Mouse (Mus musculus) gastrocnemius, adult 2 months (tissue): ENCODE measurements around the gene Hic1. TPM values are rescaled to one million over a fixed set of nuclear protein-coding genes. Genes with fewer than 3 reads are reported as not detected.

ENCODE experiments used
- DNase-seq: peaks from one replicate; pipeline ENCODE4 v3.0.0; 2022
- H3K27ac ChIP-seq: fragments of 200-600 bp; 2 replicates; pipeline ENCODE4 v1.8.1; 2022; ENCODE audit warnings: mild to moderate bottlenecking
- H3K4me3 ChIP-seq: fragments of 200-600 bp; 2 replicates; pipeline ENCODE4 v1.8.1; 2022; ENCODE audit warnings: mild to moderate bottlenecking, moderate library complexity
- CTCF ChIP-seq: fragments of 200-600 bp; IDR thresholded peaks from 2 replicates; pipeline ENCODE4 v1.8.1; 2022; ENCODE audit warnings: antibody characterized with exemption, mild to moderate bottlenecking, moderate library complexity
- intact Hi-C: fragments of 180-260 bp; cut with DNase I; formaldehyde crosslinking; loops from one replicate; pipeline ENCODE4 v1.15.1; 2025
- microRNA-seq: library from miRNA; unstranded; fragments of <30 nt; microRNA quantifications from one replicate; pipeline ENCODE4 v1.2.0, GENCODE M21; 2021
- total RNA-seq, 2 experiments: library from RNA; stranded (reverse); gene quantifications; 2 replicates each; pipeline ENCODE4 v1.2.3; 2021

Gene Hic1
- total RNA-seq, 2 experiments from 2014 or later, result 4.6 to 6.6 TPM

- DNase-seq, result peak; percentile 64
- no peak overlapping the region for H3K4me3 ChIP-seq
- TF ChIP-seq CTCF, result peak; percentile 54
- peak overlapping the region; percentile 77 for H3K27ac ChIP-seq
- intact Hi-C loops, result no loop called here
These were observed 37.0 kb downstream of the Hic1 start for GRCm38 (mm10) chr11:75132278-75132677.

- H3K27ac ChIP-seq, result no peak overlapping the region
- intact Hi-C loops, result no loop called here
- no peak for TF ChIP-seq CTCF
These were observed 38.0 kb downstream of the Hic1 start for GRCm38 (mm10) chr11:75131300-75131699.

GRCm38 (mm10) chr11:75129481-75129880, 39.8 kb downstream of the Hic1 start:
- TF ChIP-seq CTCF, result no peak
- Histone ChIP-seq H3K27ac (no peak overlapping the region), H3K4me3 (no peak overlapping the region)
- no peak for DNase-seq
- intact Hi-C loops, result no loop called here

More at GRCm38 (mm10) chr11:75131300-75131699, 38.0 kb downstream of the Hic1 start:
- no peak for DNase-seq
- no peak overlapping the region for H3K4me3 ChIP-seq

GRCm38 (mm10) chr11:75126384-75126783, 42.9 kb downstream of the Hic1 start:
- Histone ChIP-seq H3K27ac (no peak overlapping the region), H3K4me3 (no peak overlapping the region)
- TF ChIP-seq CTCF, result no peak
- intact Hi-C loops, result no loop called here
- DNase-seq, result no peak

- TF ChIP-seq CTCF, result no peak
- no peak for DNase-seq
- intact Hi-C loops, result no loop called here
- Histone ChIP-seq H3K27ac (no peak overlapping the region), H3K4me3 (no peak overlapping the region)
These were observed 44.9 kb downstream of the Hic1 start for GRCm38 (mm10) chr11:75124406-75124805.

- TF ChIP-seq CTCF, result no peak
- intact Hi-C loops, result no loop called here
- no peak overlapping the region for H3K4me3 ChIP-seq
- no peak for DNase-seq
- H3K27ac ChIP-seq, result no peak overlapping the region; the same call in 1 of the 2 replicates
These were observed 48.0 kb downstream of the Hic1 start for GRCm38 (mm10) chr11:75121348-75121747.

- no peak for DNase-seq
- intact Hi-C loops, result no loop called here
- Histone ChIP-seq H3K27ac (peak overlapping the region; percentile 62), H3K4me3 (no peak overlapping the region)
- no peak for TF ChIP-seq CTCF
These were observed 49.5 kb downstream of the Hic1 start for GRCm38 (mm10) chr11:75119841-75120240.

GRCm38 (mm10) chr11:75119298-75119697, 50.0 kb downstream of the Hic1 start:
- H3K4me3 ChIP-seq, result no peak overlapping the region
- DNase-seq, result peak; percentile 56
- TF ChIP-seq CTCF, result no peak
- intact Hi-C loops, result no loop called here
- peak overlapping the region; percentile 62 for H3K27ac ChIP-seq

GRCm38 (mm10) chr11:75118141-75118540, 51.2 kb downstream of the Hic1 start:
- Histone ChIP-seq H3K27ac (no peak overlapping the region), H3K4me3 (no peak overlapping the region)
- intact Hi-C loops, result no loop called here
- no peak for DNase-seq
- no peak for TF ChIP-seq CTCF

- TF ChIP-seq CTCF, result no peak
- H3K4me3 ChIP-seq, result no peak overlapping the region
- intact Hi-C loops, result no loop called here
- no peak overlapping the region for H3K27ac ChIP-seq
- no peak for DNase-seq
These were observed 52.9 kb downstream of the Hic1 start for GRCm38 (mm10) chr11:75116379-75116778.

Small RNA genes lying within 50 kb of the gene (microRNA-seq; reads per million reads assigned to microRNA genes)
- gene Mir132 (359 reads per million, percentile 63 among the genes with 10 or more reads in this experiment), gene Mir212 (6.5 reads per million)

Other genes with a start within 250 kb of the Hic1 start
- gene Smg6, start 243.7 kb downstream of the Hic1 start, total RNA-seq, result 10 to 100 TPM; 11.9 to 12.4 TPM
- gene Srr, start 243.6 kb downstream of the Hic1 start, total RNA-seq, result 10 to 100 TPM; 18.9 to 26.7 TPM
- 1 to 10 TPM; 2.5 to 3.6 TPM for gene Ovca2, start 9.3 kb upstream of the Hic1 start, total RNA-seq
- 1 to 10 TPM; 5.5 to 6.2 TPM for gene Dph1, start 21.7 kb upstream of the Hic1 start, total RNA-seq
- 1 to 10 TPM in 1 of 2 experiments, under 1 TPM in 1; 0.54 to 1.1 TPM for gene Rtn4rl1, start 24.3 kb upstream of the Hic1 start, total RNA-seq
- 10 to 100 TPM; 60.4 to 62.5 TPM for gene Rpa1, start 178.8 kb upstream of the Hic1 start, total RNA-seq
- gene Smyd4, start 178.9 kb upstream of the Hic1 start, total RNA-seq, result 1 to 10 TPM; 4.0 to 4.3 TPM